ENCODE assay signal across 12 mouse cellular contexts in the genomic region with DNA sequence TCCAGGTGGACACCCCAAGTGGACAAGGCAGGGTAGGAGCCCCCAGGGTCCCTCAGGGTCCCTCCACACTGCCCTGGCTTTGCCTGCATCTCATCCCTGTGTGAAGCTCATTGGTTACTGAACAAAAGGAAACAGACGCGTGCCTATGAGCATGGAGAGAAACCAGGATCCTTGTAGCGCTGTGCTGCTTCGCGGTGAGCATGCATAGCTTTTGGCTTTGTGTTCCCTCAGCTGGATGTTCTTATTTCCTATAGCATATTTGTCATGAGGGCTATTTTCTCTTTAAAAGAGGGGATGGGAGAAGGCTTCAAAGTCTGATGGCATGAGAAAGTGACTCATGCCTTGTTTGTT. TPM values are rescaled to one million over a fixed set of nuclear protein-coding genes. Genes with fewer than 3 reads are reported as not detected.
DNase-seq lines count a peak whose midpoint lies in the region; ATAC-seq and TF ChIP-seq lines count a peak whose summit lies in the region.
"Had no signal": no experiment of that assay in that cellular context is flagged by ENCODE, and none has a peak within 500 bp of the region (broad histone marks: within the 10 kb centered on the region; RNA-seq: fewer than 3 reads in every experiment).

No protein-coding gene starts in this region.

- ATAC-seq in heart, embryonic 12.5 days (ENCODE audit: insufficient number of reproducible peaks, low FRiP score) = no peak
- no peak for ATAC-seq in stomach, embryonic 15.5 days (ENCODE audit: insufficient read depth, low FRiP score, low read depth)
- ATAC-seq in stomach, postnatal 0 days (ENCODE audit: low FRiP score, low TSS enrichment) = no peak
- ATAC-seq in liver, embryonic 16.5 days (ENCODE audit: low read depth) = no peak
- ATAC-seq in monocyte, adult 5-6 weeks (replicated peaks; ENCODE audit: insufficient number of reproducible peaks, low FRiP score, low TSS enrichment, poor library complexity, severe bottlenecking) = no peak

- no peak overlapping the region; the same call in none of the 2 replicates for H3K9ac ChIP-seq in heart, embryonic 12.5 days
- no peak overlapping the region for H3K9ac ChIP-seq in stomach, embryonic 15.5 days
- H3K9ac ChIP-seq in stomach, postnatal 0 days (ENCODE audit: low read length) = no peak overlapping the region
- H3K9ac ChIP-seq in liver, embryonic 16.5 days (ENCODE audit: low read depth, low read length) = peak overlapping the region; percentile 60
- H3K9ac ChIP-seq: kidney, embryonic 15.5 days; neural tube, embryonic 12.5 days had no signal

- H3K4me1 ChIP-seq in heart, embryonic 12.5 days (replicated peaks) = peaks cover 27% of the 10 kb centered on the region
- 0 out of 2 replicates have a peak, but pooled peaks cover 5% of the 10 kb centered on the region for H3K4me1 ChIP-seq in stomach, embryonic 15.5 days
- no peaks in the 10 kb centered on the region; the same call in 1 of the 2 replicates for H3K4me1 ChIP-seq in stomach, postnatal 0 days (replicated peaks; ENCODE audit: control insufficient read depth, insufficient read depth)
- peaks cover 66% of the 10 kb centered on the region for H3K4me1 ChIP-seq in liver, embryonic 16.5 days (ENCODE audit: control insufficient read depth, low read depth, low read length)
- H3K4me1 ChIP-seq: neural tube, embryonic 12.5 days had no signal

- H3K4me2 ChIP-seq in heart, embryonic 12.5 days = peak overlapping the region; percentile 41
- no peak overlapping the region for H3K4me2 ChIP-seq in stomach, embryonic 15.5 days
- H3K4me2 ChIP-seq in stomach, postnatal 0 days (replicated peaks; ENCODE audit: low read depth) = no peak overlapping the region
- peak overlapping the region; percentile 69 for H3K4me2 ChIP-seq in liver, embryonic 16.5 days (ENCODE audit: low read depth, low read length)
- H3K4me2 ChIP-seq: kidney, embryonic 15.5 days; neural tube, embryonic 12.5 days had no signal

- no peaks in the 10 kb centered on the region for H3K27me3 ChIP-seq in heart, embryonic 12.5 days (replicated peaks)
- no peaks in the 10 kb centered on the region for H3K27me3 ChIP-seq in stomach, embryonic 15.5 days (replicated peaks)
- H3K27me3 ChIP-seq in stomach, postnatal 0 days (ENCODE audit: control insufficient read depth, insufficient read depth, low read length) = no peaks in the 10 kb centered on the region
- no peaks in the 10 kb centered on the region for H3K27me3 ChIP-seq in liver, embryonic 16.5 days (ENCODE audit: control insufficient read depth, insufficient read depth, low read depth, low read length)
- H3K27me3 ChIP-seq: kidney, embryonic 15.5 days; neural tube, embryonic 12.5 days had no signal

- H3K9me3 ChIP-seq in heart, embryonic 12.5 days (replicated peaks) = no peaks in the 10 kb centered on the region
- H3K9me3 ChIP-seq in stomach, embryonic 15.5 days = no peaks in the 10 kb centered on the region
- H3K9me3 ChIP-seq in stomach, postnatal 0 days (ENCODE audit: control insufficient read depth, low read length) = no peaks in the 10 kb centered on the region
- no peaks in the 10 kb centered on the region for H3K9me3 ChIP-seq in liver, embryonic 16.5 days (replicated peaks; ENCODE audit: control insufficient read depth, low read length)
- H3K9me3 ChIP-seq: kidney, embryonic 15.5 days; neural tube, embryonic 12.5 days had no signal

- H3K36me3 ChIP-seq in heart, embryonic 12.5 days = no peaks in the 10 kb centered on the region
- no peaks in the 10 kb centered on the region for H3K36me3 ChIP-seq in stomach, embryonic 15.5 days
- no peaks in the 10 kb centered on the region for H3K36me3 ChIP-seq in stomach, postnatal 0 days (ENCODE audit: control insufficient read depth, insufficient read depth, low read length)
- H3K36me3 ChIP-seq in liver, embryonic 16.5 days (ENCODE audit: control insufficient read depth, insufficient read depth) = peaks cover 69% of the 10 kb centered on the region
- H3K36me3 ChIP-seq: kidney, embryonic 15.5 days; neural tube, embryonic 12.5 days had no signal

- DNase-seq in heart, adult 8-10 months (ENCODE audit: low spot score) = no peak
- no peak for DNase-seq in stomach, postnatal 0 days (ENCODE audit: low spot score)
- DNase-seq in cerebellum, postnatal 14 days = no peak
- DNase-seq: cerebellum, adult 18-20 months; heart, postnatal 36 days; midbrain, embryonic 14.5 days had no signal

- H3K4me3 ChIP-seq in heart, embryonic 12.5 days = no peak overlapping the region
- no peak overlapping the region for H3K4me3 ChIP-seq in stomach, embryonic 15.5 days (replicated peaks)
- no peak overlapping the region for H3K4me3 ChIP-seq in stomach, postnatal 0 days (ENCODE audit: low read depth, low read length)
- peak overlapping the region; percentile 36 for H3K4me3 ChIP-seq in liver, embryonic 16.5 days (ENCODE audit: low read depth, low read length)
- H3K4me3 ChIP-seq: kidney, embryonic 15.5 days; neural tube, embryonic 12.5 days had no signal

- TF ChIP-seq CTCF in stomach, postnatal 0 days (IDR thresholded peaks at IDR 0.05; ENCODE audit: low read depth) = no peak

- 90% methylated on average over 5 of the region's 5 CpGs for WGBS in heart, embryonic 12.5 days
- 85% methylated on average over 5 of the region's 5 CpGs for WGBS in stomach, embryonic 15.5 days
- 83% methylated on average over 5 of the region's 5 CpGs for WGBS in stomach, postnatal 0 days
- 82% methylated on average over 5 of the region's 5 CpGs for WGBS in liver, embryonic 16.5 days (ENCODE audit: insufficient replicate concordance)

- H3K27ac ChIP-seq in heart, embryonic 12.5 days (ENCODE audit: poor library complexity, severe bottlenecking) = peak overlapping the region; percentile 69
- H3K27ac ChIP-seq in stomach, embryonic 15.5 days = peak overlapping the region; percentile 19; the same call in 1 of the 2 replicates
- no peak overlapping the region for H3K27ac ChIP-seq in stomach, postnatal 0 days (replicated peaks)
- H3K27ac ChIP-seq in liver, embryonic 16.5 days (ENCODE audit: low read length) = peak overlapping the region; percentile 97
- H3K27ac ChIP-seq: neural tube, embryonic 12.5 days had no signal

- no peak for TF ChIP-seq EP300 in stomach, postnatal 0 days (optimal IDR thresholded peaks at IDR 0.05)

RNA-seq across cellular contexts. Expression of a gene that starts 18.8 kb away (rescaled TPM):
- 12.9 and 13.9 TPM in 2 replicates for polyA plus RNA-seq in heart, embryonic 12.5 days (2016; fragmentation: Nextera tagmentation; extraction: Ambion mirVana)
- 1 to 10 TPM; 5.1 to 6.6 (median 6.0) TPM for total RNA-seq in heart, adult 8-10 months (2022)
- 13.7 and 17.5 TPM in 2 replicates for polyA plus RNA-seq in stomach, embryonic 15.5 days (2015; fragmentation: Nextera tagmentation; extraction: Ambion mirVana)
- 5.7 and 6.7 TPM in 2 replicates for polyA plus RNA-seq in stomach, postnatal 0 days (2015; fragmentation: Nextera tagmentation; extraction: Ambion mirVana)
- polyA plus RNA-seq in liver, embryonic 16.5 days (2015; fragmentation: Nextera tagmentation; extraction: Ambion mirVana) = 73.5 and 81.3 TPM in 2 replicates
- total RNA-seq in monocyte, adult 5-6 weeks (2017) = 18.7 to 46.1 TPM (median 31.6 TPM) in 3 replicates

RNA-seq across cellular contexts. Expression of a gene that starts 28.9 kb away (rescaled TPM):
- 86.0 and 86.5 TPM in 2 replicates for polyA plus RNA-seq in heart, embryonic 12.5 days (2016; fragmentation: Nextera tagmentation; extraction: Ambion mirVana)
- 10 to 100 TPM; 35.4 to 42.2 (median 36.5) TPM for total RNA-seq in heart, adult 8-10 months (2022)
- polyA plus RNA-seq in stomach, embryonic 15.5 days (2015; fragmentation: Nextera tagmentation; extraction: Ambion mirVana) = 96.3 and 105 TPM in 2 replicates
- polyA plus RNA-seq in stomach, postnatal 0 days (2015; fragmentation: Nextera tagmentation; extraction: Ambion mirVana) = 106 and 110 TPM in 2 replicates
- 37.7 and 40.5 TPM in 2 replicates for polyA plus RNA-seq in liver, embryonic 16.5 days (2015; fragmentation: Nextera tagmentation; extraction: Ambion mirVana)
- 42.2 to 79.4 TPM (median 58.1 TPM) in 3 replicates for total RNA-seq in monocyte, adult 5-6 weeks (2017)

RNA-seq across cellular contexts. Expression of a gene that starts 45.6 kb away (rescaled TPM):
- polyA plus RNA-seq in heart, embryonic 12.5 days (2016; fragmentation: Nextera tagmentation; extraction: Ambion mirVana) = 56.0 and 58.3 TPM in 2 replicates
- 10 to 100 TPM; 27.2 to 37.8 (median 32.3) TPM for total RNA-seq in heart, adult 8-10 months (2022)
- polyA plus RNA-seq in stomach, embryonic 15.5 days (2015; fragmentation: Nextera tagmentation; extraction: Ambion mirVana) = 57.1 and 62.3 TPM in 2 replicates
- polyA plus RNA-seq in stomach, postnatal 0 days (2015; fragmentation: Nextera tagmentation; extraction: Ambion mirVana) = 25.0 and 27.2 TPM in 2 replicates
- polyA plus RNA-seq in liver, embryonic 16.5 days (2015; fragmentation: Nextera tagmentation; extraction: Ambion mirVana) = 29.4 and 31.2 TPM in 2 replicates
- total RNA-seq in monocyte, adult 5-6 weeks (2017) = 72.7 to 88.8 TPM (median 87.7 TPM) in 3 replicates

RNA-seq across cellular contexts. Expression of a gene that starts 58.2 kb away (rescaled TPM):
- polyA plus RNA-seq in heart, embryonic 12.5 days (2016; fragmentation: Nextera tagmentation; extraction: Ambion mirVana) = 115 and 119 TPM in 2 replicates
- total RNA-seq in heart, adult 8-10 months (2022) = 100 to 1,000 TPM; 159 to 184 (median 160) TPM
- 142 and 151 TPM in 2 replicates for polyA plus RNA-seq in stomach, embryonic 15.5 days (2015; fragmentation: Nextera tagmentation; extraction: Ambion mirVana)
- polyA plus RNA-seq in stomach, postnatal 0 days (2015; fragmentation: Nextera tagmentation; extraction: Ambion mirVana) = 92.4 and 96.0 TPM in 2 replicates
- polyA plus RNA-seq in liver, embryonic 16.5 days (2015; fragmentation: Nextera tagmentation; extraction: Ambion mirVana) = 72.5 and 76.0 TPM in 2 replicates
- 68.6 to 98.9 TPM (median 97.4 TPM) in 3 replicates for total RNA-seq in monocyte, adult 5-6 weeks (2017)

Comparison
In these comparisons a context has a peak if more than half of its experiments do, and no peak if none do; other contexts are left out.
1. H3K4me2 ChIP-seq: peak in heart, embryonic 12.5 days (single experiment) and liver, embryonic 16.5 days (single experiment); none in stomach, embryonic 15.5 days (single experiment) and stomach, postnatal 0 days (single experiment).